Mouse (Mus musculus) c-Kit-positive CD71-negative TER-119-negative erythroid progenitor cells, embryonic 14.5 days (primary cell): ENCODE data around the gene Tmem119.

Source experiments
- DNase-seq: peaks from one replicate; pipeline ENCODE4 v3.0.0-alpha.2; 2013; ENCODE audit warnings: low read depth

Gene Tmem119

GRCm38 (mm10) chr5:113765641-113766526 is 34.4 kb downstream of the Tmem119 start:
- no peak for DNase-seq

- DNase-seq, result no peak
Measured at GRCm38 (mm10) chr5:113764426-113764825, 35.9 kb downstream of the Tmem119 start.

GRCm38 (mm10) chr5:113761585-113761984 is 38.7 kb downstream of the Tmem119 start:
- no peak for DNase-seq

GRCm38 (mm10) chr5:113755347-113756030 is 44.8 kb downstream of the Tmem119 start:
- DNase-seq, result no peak

GRCm38 (mm10) chr5:113751521-113752157 is 48.7 kb downstream of the Tmem119 start:
- DNase-seq, result no peak

- no peak for DNase-seq
Measured at GRCm38 (mm10) chr5:113748556-113749331, 51.6 kb downstream of the Tmem119 start.

GRCm38 (mm10) chr5:113747629-113748028 is 52.7 kb downstream of the Tmem119 start:
- no peak for DNase-seq
